Mouse (Mus musculus): Measurements from ENCODE around the gene Gimap3.

- TF ChIP-seq CTCF (IDR thresholded peaks at IDR 0.05; ENCODE audit: extremely low read depth, insufficient read depth, low read length) (no peak), POLR2A (IDR thresholded peaks at IDR 0.05; ENCODE audit: extremely low read depth, insufficient read depth, low read length) (no peak)
Measured at GRCm38 (mm10) chr6:48739780-48740055, 30.9 kb downstream of the Gimap3 start.

Measured in cortical plate, adult 2 months (tissue).